Mouse (Mus musculus) intestine, embryonic 16.5 days (tissue): Measurements from ENCODE around the gene Ywhaq. TPM values are rescaled to one million over a fixed set of nuclear protein-coding genes. Genes with fewer than 3 reads are reported as not detected.

Experiments used
- ATAC-seq: fragments of 200-750 bp; cut with Nextera tagmentation; 2 replicates; pipeline ENCODE4 v1.8.0; 2017; ENCODE audit warnings: moderate TSS enrichment, moderate library complexity
- H3K27ac ChIP-seq: fragments of 300-500 bp; sonication (generic); 2 replicates; pipeline ENCODE4 v1.5.1; 2014; ENCODE audit warnings: mild to moderate bottlenecking, low read length
- H3K27me3 ChIP-seq: fragments of 300-500 bp; sonication (generic); replicated peaks from 2 replicates; pipeline ENCODE4 v1.6.1; 2014; ENCODE audit warnings: low read length, control low read depth, mixed read lengths; ENCODE audit not compliant: control insufficient read depth, insufficient read depth
- H3K36me3 ChIP-seq: fragments of 300-500 bp; sonication (generic); 2 replicates; pipeline ENCODE4 v1.6.1; 2014; ENCODE audit warnings: low read length, control low read depth; ENCODE audit not compliant: control insufficient read depth, insufficient read depth
- H3K4me1 ChIP-seq: fragments of 300-500 bp; sonication (generic); 2 replicates; pipeline ENCODE4 v1.6.1; 2014; ENCODE audit warnings: low read length, control low read depth, mixed read lengths; ENCODE audit not compliant: control insufficient read depth, insufficient read depth
- H3K4me2 ChIP-seq: fragments of 300-500 bp; sonication (generic); 2 replicates; pipeline ENCODE4 v1.6.1; 2014; ENCODE audit warnings: low read depth, low read length, control low read depth
- H3K4me3 ChIP-seq: fragments of 300-500 bp; sonication (generic); 2 replicates; pipeline ENCODE4 v1.5.1; 2014; ENCODE audit warnings: mild to moderate bottlenecking, low read length
- H3K9ac ChIP-seq: fragments of 300-500 bp; sonication (generic); 2 replicates; pipeline ENCODE4 v1.6.1; 2014; ENCODE audit warnings: low read depth, low read length
- H3K9me3 ChIP-seq: fragments of 300-500 bp; sonication (generic); 2 replicates; pipeline ENCODE4 v1.6.1; 2016; ENCODE audit warnings: low read length, control low read depth; ENCODE audit not compliant: control insufficient read depth
- WGBS: fragments of 180-500 bp; shearing (Covaris S2); extraction: QIAGEN DNeasy Blood & Tissue Kit; methylation state at CpG from one replicate; pipeline ENCODE4 v1.1.7; 2014; 5-methylcytosine and 5-hydroxymethylcytosine counted together
- polyA plus RNA-seq: library from polyadenylated mRNA; unstranded; fragments of >200 nt; fragmentation: Nextera tagmentation; extraction: Ambion mirVana; gene quantifications from 2 replicates; pipeline ENCODE4 v1.2.1, GENCODE M21; 2015

The Ywhaq gene
- polyA plus RNA-seq, 1 experiment from 2014 or later: 562 TPM

DNA sequence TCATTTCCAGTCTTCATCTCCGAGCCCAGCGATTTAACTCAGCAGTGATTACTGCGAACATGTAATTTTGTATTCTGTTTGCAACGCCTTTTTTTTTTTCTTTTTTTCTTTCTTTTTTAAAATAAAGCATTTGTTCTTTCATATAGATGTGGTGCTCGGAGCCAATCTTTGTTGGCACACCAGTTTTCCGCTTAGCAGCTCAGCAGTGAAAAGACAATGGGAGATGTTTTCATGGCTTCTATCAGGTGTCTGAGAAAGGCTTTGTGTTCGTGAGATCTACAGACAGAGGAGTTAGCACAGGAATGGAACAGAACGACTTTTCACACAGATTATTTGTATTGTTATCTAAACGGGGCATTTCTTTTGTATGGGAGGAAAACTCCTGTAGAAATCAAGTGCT is 22.0 kb upstream of the Ywhaq start:
- WGBS: 68% methylated on average over 9 of the region's 9 CpGs
- no peaks in the 10 kb centered on the region for H3K9me3 ChIP-seq
- H3K27me3 ChIP-seq: no peaks in the 10 kb centered on the region
- H3K4me1 ChIP-seq: no peaks in the 10 kb centered on the region
- no peak for ATAC-seq
- H3K4me2 ChIP-seq: no peak overlapping the region
- H3K9ac ChIP-seq: no peak overlapping the region
- no peak overlapping the region for H3K27ac ChIP-seq
- H3K36me3 ChIP-seq: no peaks in the 10 kb centered on the region
- no peak overlapping the region for H3K4me3 ChIP-seq

DNA sequence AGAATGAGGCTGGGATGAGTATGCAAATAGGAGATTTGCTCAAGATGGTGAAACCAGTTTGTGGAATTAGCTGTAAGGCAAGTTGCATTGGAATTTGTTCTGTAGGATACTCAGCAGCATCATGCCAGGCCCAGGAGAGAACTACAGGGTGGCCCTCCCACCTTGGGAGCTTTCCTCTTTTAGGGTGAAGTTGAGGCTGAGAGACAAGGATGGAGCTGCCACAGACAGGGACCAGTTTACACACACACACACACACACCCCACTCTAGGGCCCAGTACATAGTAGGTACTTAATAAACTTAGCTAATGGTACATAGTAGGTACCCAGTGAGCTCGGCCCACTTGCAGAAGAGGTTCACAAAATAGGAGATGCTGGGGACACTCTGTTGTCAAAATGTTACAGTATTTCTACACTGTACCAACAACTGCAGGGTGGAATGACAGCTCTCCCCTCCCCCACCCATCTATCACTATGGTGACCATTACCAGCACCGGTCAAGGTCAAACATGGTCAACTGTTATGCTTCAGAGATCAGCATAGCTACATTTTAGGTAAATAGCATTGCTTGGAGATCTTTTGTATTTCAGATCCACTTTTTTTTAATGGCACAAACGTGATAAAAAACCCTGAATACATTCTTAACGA is 21.4 kb upstream of the Ywhaq start:
- Histone ChIP-seq H3K27me3 (no peaks in the 10 kb centered on the region), H3K4me2 (no peak overlapping the region), H3K9ac (no peak overlapping the region), H3K36me3 (no peaks in the 10 kb centered on the region), H3K27ac (no peak overlapping the region), H3K4me1 (no peaks in the 10 kb centered on the region), H3K4me3 (no peak overlapping the region), H3K9me3 (no peaks in the 10 kb centered on the region)
- 70% methylated on average over 4 of the region's 4 CpGs for WGBS
- no peak for ATAC-seq

DNA sequence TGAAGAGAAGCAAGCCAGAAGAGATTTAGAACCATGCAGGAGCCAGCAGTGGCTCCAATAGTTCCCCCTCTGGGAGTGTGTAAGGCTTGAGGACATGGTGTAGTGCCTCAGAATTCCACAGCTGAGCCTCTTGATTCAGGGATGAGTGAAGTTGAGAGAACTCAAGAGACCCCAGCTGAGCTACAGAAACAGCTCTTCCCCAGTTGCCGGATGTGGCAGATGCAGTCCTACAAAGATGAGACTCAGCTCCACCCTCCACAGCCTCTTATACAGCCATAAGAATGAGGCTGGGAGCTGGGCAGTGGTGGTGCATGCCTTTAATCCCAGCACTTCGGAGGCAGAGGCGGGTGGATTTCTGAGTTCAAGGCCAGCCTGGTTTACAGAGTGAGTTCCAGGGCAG is 20.9 kb upstream of the Ywhaq start:
- WGBS: 79% methylated on average over 3 of the region's 3 CpGs
- H3K36me3 ChIP-seq: no peaks in the 10 kb centered on the region
- no peaks in the 10 kb centered on the region for H3K4me1 ChIP-seq
- no peak overlapping the region for H3K9ac ChIP-seq
- no peak overlapping the region for H3K4me2 ChIP-seq
- H3K27me3 ChIP-seq: no peaks in the 10 kb centered on the region
- H3K4me3 ChIP-seq: no peak overlapping the region
- no peak for ATAC-seq
- no peaks in the 10 kb centered on the region for H3K9me3 ChIP-seq
- no peak overlapping the region for H3K27ac ChIP-seq

DNA sequence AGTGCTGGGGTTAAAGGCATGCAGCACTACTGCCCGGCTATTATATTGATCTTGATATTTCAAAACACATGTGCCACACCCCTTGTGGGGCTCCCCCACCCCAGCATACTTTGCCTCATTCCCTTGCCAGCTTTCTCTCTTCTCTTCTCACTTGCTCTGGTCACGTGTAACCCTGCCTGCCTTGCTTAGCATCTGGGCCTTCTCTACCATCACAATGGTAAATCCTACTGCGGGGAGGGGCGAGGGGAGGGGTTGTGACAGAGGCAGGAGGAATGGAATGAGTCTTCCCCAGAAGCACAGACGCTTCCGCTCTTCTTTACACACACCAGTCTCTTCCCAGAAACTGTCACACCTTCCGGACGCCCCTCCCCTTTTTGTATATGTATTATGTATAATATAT is 14.5 kb upstream of the Ywhaq start:
- Histone ChIP-seq H3K9me3 (no peaks in the 10 kb centered on the region), H3K4me2 (no peak overlapping the region), H3K27ac (no peak overlapping the region), H3K27me3 (no peaks in the 10 kb centered on the region), H3K9ac (no peak overlapping the region), H3K4me3 (no peak overlapping the region), H3K36me3 (no peaks in the 10 kb centered on the region), H3K4me1 (no peaks in the 10 kb centered on the region)
- 0 out of 2 replicates have a peak, but pooled peaks have one; percentile 15 for ATAC-seq
- WGBS: 65% methylated on average over 8 of the region's 8 CpGs

DNA sequence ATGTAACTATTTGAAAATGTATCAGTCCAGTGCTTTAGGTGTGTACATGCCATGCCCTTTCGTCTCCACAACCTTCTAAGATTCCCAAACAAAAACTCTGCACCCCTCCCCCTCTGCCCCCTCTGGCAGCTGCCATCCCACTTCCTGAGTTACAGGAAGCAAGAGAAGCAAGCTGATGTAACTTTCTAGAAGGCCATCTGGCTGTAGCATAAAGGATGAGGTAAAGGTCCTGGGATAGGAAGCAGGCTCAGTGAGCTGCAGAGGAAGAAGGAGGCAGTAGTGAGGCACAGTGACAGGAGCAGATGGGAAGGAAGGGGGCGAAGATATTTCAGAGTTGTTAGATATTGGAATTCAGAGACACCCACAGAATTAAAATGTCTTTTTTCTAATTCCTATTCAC is 13.6 kb upstream of the Ywhaq start:
- H3K4me2 ChIP-seq: no peak overlapping the region
- no peak overlapping the region for H3K9ac ChIP-seq
- no peaks in the 10 kb centered on the region for H3K9me3 ChIP-seq
- no peak overlapping the region for H3K27ac ChIP-seq
- no peaks in the 10 kb centered on the region for H3K36me3 ChIP-seq
- H3K4me1 ChIP-seq: no peaks in the 10 kb centered on the region; the same call in 1 of the 2 replicates
- H3K27me3 ChIP-seq: no peaks in the 10 kb centered on the region
- no peak overlapping the region for H3K4me3 ChIP-seq
- no peak for ATAC-seq
- 57% methylated on average over 2 of the region's 2 CpGs for WGBS

DNA sequence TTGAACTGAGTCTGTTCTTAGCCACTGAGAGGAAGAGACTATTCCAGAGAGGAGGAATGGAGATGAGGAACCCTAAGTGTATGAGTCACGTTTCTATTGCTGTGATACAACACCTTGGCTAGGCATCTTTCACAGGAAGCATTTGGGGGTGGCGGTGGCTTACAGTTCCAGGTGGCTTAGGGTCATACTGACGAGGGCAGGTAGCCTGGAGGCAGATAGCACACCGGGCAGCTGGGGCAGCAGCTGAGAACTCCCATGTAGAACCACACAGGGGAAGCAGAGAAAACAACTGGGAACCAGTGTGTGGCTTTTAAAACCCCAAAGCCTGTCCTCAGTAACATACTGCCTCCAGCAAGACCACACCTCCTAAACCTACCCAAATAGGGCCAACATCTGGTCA is 12.7 kb upstream of the Ywhaq start:
- Histone ChIP-seq H3K4me1 (peaks cover 6% of the 10 kb centered on the region), H3K4me3 (no peak overlapping the region), H3K4me2 (no peak overlapping the region), H3K27me3 (no peaks in the 10 kb centered on the region), H3K9ac (no peak overlapping the region), H3K36me3 (no peaks in the 10 kb centered on the region), H3K9me3 (no peaks in the 10 kb centered on the region), H3K27ac (no peak overlapping the region)
- no peak for ATAC-seq
- WGBS: 71% methylated on average over 4 of the region's 4 CpGs

DNA sequence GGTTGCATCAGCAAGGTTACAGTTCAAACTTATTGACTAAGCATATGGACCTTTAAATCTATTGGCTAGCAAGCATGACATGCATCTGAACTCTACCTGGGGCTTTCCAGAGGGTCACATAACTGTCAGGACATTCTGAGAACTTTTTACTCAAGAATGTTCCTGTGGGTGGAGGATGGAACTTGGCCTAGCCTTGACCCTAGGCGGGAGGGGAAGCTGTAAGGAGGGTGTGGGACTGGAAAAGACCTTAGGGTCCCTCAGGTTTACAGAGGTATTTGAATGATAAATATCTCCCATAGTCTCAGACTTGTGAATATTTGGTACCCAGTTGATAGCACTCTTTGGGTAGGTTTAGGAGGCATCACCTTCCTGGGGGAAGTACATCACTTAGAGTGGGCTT is 11.6 kb upstream of the Ywhaq start:
- H3K27me3 ChIP-seq: no peaks in the 10 kb centered on the region
- 68% methylated on average over 1 of the region's 1 CpGs for WGBS
- no peak overlapping the region for H3K27ac ChIP-seq
- H3K4me1 ChIP-seq: peaks cover 6% of the 10 kb centered on the region
- no peak overlapping the region for H3K4me2 ChIP-seq
- H3K4me3 ChIP-seq: no peak overlapping the region
- no peak for ATAC-seq
- no peaks in the 10 kb centered on the region for H3K36me3 ChIP-seq
- no peak overlapping the region for H3K9ac ChIP-seq
- H3K9me3 ChIP-seq: no peaks in the 10 kb centered on the region

DNA sequence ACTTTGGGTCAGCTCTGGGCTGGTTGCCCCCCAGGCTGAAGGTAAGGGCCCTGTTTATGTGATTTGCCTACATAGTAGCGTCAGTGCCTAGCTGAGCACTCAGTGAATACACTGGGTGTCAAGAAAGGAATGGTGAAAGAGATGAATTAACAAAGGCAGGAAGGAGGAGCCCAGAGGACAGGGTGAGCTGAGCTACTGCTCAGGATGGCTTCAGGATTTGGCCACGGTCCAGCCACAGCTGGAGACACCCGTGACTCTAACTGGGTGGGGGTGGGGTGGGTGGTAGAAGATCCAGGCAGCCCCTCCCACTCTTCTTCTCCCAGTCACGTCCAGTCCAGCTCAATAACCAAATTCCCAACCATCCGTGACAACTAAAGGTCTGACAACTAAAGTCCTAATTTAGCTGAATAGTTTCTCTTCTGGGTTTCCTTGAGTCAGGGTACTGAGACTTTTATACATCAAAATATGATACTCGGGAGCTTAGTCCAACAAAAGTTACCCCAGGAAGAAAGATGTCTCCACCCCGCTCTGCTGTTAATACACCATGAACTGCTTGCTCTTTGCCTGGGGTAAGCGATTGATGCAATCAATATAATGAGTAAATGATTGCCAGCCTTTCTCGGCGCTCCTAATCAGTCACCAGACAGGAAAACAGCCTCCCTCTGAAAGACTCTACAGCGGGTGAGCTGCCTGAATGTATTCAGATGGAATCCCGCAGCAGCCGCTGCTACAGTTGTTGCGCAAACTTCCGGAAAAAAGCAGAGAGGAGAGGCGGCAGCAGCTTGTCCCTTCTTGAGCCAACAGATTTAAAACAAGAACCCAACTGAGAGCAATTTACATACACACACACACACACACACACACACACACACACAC is 8.9 kb upstream of the Ywhaq start:
- Histone ChIP-seq H3K27me3 (no peaks in the 10 kb centered on the region), H3K4me1 (peaks cover 6% of the 10 kb centered on the region), H3K9ac (peak overlapping the region; percentile 50), H3K4me3 (peak overlapping the region; percentile 28), H3K36me3 (no peaks in the 10 kb centered on the region), H3K27ac (peak overlapping the region; percentile 88), H3K4me2 (peak overlapping the region; percentile 51), H3K9me3 (no peaks in the 10 kb centered on the region)
- WGBS: 8% methylated on average over 16 of the region's 16 CpGs
- peak; percentile 95 for ATAC-seq

DNA sequence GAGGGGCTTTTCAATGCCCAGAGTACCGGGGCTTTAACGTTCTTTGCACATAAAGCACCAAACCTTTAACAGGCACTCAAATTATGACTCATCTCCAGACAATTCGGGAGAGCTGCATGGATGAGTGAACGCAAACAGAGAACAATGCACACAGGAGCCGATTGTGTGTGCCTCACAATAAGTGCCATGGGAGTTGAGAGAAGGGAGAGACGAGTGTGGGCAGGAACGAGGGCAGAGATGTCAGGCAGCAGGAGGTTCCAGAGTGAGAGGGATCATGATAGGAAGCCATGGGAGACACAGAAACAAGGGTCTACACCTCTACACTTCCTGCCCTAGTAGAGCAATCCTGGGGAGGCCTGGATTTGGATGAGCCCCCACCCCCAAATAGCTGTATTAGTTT is 7.2 kb upstream of the Ywhaq start:
- Histone ChIP-seq H3K27me3 (no peaks in the 10 kb centered on the region), H3K4me2 (no peak overlapping the region), H3K9me3 (no peaks in the 10 kb centered on the region), H3K4me3 (no peak overlapping the region), H3K36me3 (no peaks in the 10 kb centered on the region), H3K4me1 (peaks cover 6% of the 10 kb centered on the region), H3K9ac (no peak overlapping the region), H3K27ac (no peak overlapping the region)
- no peak for ATAC-seq
- WGBS: 51% methylated on average over 7 of the region's 7 CpGs
